Mouse (Mus musculus): ENCODE results near the gene Sbk1.

Sbk1 gene

DNA sequence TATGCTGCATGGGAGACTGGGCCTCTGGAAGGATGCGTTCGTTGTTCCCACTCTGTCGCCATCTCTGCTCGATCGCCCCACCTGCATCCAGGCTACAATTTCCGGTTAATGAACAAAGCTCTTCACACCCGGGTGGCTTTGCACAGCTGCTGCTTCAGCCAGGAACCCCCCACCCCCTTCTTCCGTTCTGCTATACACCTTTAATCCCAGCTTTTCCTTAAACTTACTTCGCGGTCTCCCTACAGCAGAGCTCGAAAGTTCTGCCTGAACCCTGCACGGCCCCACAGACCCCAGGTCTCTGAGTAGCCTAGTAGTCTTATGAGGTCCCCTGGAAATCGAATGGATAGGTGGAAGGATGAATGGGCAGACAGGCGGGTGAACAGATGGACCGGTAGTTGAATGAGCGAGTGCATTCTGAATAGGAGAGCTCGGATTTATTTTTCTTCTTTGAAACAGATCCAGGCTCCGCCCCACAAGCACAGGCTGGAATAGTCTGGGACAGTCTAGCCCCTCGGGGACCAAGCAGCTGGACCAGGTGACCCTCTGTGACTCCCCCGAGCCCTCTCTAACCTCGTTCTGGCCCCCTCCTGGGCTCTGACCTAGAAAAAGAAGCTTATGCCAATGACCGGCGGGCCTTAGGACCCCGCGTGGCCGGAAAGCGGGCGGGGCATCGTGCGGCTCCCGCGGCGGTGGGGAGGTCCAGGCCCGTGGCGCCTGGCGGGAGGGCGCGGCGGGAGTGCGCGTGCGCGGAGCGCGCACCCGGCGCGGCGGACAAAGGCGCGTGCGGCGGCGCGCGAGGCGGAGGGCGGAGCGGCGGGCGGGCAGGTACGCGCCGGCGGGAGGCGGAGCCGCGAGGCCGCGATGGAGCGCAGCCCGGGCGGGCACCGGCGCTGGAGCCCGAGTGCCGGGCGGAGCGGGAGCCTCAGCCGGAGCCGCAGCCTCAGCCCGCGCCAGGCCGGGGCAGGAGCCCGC, at the start of gene Sbk1:
Sbk1 (plus strand) TSS at position 908 of the 972 bp plus-strand sequence.
- DNase-seq, result peak; percentile 93 to 95

DNA sequence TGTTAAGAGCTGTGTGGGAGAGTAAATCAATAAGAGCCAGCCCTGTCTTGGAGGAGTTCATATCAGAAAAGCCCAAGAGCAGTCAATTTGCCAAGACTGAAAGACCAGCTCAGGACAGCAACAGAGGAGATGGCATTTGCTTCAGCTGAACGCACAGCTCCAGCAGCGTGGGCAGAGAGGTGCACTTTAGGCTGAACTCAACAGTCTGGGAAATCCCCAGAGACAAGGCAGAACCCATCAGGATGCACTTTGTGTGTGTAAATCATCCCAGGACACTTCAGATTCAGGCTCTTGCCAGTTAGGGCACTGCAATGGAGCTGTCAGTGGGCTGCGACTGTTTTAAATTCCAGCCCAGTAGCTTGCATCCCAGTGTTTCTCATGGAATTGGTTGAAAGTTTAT, 49.7 kb upstream of the Sbk1 start:
- no peak for DNase-seq

DNA sequence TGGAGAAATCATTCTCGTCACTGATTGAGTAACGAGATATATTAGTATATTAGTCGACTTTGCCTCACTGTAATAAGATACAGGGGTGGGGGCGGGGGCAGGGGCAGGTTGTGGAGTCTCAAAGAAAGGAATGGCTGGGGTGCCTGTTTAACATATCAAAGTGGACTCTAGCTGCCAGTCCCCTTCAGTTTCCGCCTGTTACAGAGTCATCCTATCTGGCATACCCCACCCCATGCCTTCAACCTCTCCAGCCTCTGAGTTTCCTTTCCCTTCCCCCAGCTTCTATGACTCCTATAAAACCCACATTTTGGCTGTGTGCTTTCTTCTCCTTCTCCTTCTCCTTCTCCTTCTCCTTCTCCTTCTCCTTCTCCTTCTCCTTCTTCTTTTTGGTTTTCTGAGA, 46.3 kb upstream of the Sbk1 start:
- no peak for DNase-seq

DNA sequence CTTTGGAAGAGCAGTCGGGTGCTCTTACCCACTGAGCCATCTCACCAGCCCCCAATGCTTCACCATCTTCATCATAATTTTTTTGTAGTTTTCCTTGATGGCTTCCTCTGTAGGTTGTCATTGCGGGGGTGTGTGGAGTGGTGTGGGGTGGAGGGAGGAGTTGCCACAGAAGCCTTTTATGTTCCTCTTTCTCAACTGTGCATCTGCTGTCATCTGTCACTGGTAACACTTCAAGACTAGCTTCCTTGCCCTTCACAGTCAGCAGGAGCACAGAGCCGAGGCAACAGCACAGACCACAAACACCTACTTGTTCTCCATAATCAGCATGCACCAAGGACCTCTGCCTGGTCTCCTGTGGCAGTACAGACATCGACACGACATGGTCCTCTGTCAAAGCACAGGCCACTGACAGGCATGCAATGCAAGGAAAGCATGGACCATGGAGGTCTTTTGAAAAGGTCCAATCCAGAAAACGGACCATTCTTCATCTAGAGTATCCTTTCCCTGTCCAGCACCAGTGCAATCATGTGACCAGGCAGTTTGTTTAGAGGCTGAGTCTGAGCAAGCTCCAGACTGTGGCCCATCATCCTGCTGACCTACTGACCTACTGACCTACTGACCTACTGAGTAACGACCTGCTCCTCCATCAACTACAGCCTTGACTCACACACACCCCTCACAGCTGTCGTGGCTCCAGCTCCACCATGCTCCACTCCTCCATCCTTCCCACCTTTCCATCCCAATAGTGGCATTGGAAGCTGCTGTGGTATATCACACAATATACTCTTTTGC, 41.9 kb upstream of the Sbk1 start:
- DNase-seq, result peak; percentile 59 to 63

DNA sequence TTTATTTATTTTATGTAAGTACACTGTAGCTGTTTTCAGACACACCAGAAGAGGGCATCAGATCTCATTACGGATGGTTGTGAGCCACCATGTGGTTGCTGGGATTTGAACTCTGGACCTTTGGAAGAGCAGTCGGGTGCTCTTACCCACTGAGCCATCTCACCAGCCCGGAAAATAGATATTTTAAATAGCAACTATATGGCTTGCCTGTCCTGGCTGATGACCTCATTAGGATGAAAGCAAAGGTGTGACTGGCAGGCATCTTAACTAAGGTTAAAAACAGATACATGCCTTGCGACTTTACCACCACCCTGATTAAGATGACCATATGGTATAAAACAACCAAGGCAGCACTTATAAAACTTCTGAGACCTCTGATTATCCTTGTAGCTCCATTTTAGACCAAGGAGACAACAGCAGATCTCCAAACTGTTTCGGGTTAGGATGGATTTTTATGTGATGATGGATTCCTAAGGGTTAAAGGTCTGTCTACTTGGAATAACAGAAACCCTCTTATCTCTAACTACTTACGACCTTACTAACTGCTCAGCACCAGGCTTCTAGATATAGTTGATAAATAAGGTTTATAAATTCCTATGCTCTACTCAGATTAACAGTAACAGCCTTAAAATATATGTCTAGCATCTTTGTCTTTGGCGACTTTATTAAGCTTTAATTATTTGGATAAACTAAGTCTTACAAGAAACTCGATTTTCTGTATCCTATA, 39.9 kb upstream of the Sbk1 start:
- DNase-seq, result no peak

DNA sequence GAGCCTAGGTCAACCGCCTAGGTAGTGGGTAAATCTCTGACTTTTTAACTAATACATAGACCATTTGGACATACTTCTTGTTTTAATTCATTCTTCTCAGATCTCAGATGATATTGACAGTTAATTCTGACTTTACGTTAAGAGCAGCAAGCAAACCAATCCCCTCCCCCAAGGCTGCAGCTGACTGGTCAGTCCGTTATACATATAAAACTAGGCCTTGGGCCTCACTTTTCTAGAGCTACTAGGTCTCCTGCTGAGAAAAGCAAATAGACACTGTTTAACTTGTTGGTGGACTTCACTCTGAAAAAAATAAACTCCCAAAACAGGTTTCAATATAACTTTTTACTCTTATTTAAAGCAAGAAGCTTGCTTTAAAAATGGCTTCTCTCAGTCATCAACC, 37.8 kb upstream of the Sbk1 start:
- DNase-seq, result no peak

DNA sequence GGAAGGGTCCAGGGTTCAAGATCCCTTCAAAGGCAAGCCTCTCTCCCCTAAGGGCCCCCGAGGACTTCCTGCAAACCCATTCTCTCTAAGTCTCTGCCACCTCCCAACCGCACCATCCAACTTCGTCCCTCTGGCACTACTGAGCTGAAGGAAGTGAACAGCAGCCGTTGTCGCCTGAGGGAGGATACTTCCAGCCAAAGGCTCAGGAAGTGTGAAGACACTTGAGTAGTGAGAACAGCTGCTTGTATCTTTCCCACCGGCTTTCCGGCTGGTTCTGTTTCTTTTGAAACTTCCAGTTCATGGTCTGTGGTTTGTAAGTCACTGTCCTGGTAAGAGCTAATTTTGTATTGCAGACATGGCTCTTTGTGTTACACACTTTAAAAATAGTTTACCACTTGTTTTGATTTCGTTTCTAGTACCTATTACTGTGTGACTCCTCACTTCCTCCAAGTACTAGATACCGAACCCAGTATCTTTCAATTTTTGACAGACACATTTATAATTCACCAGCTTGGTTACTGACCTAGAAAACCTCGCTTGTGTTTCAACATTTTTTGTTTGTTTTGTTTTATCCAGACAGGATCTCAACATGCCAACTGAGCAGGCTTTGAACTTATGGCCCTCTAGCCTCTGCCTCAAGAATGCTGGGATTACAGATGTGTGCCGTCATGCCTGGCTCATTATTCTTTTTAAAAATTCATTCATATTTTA, 36.2 kb upstream of the Sbk1 start:
- DNase-seq, result peak; percentile 22 to 25

DNA sequence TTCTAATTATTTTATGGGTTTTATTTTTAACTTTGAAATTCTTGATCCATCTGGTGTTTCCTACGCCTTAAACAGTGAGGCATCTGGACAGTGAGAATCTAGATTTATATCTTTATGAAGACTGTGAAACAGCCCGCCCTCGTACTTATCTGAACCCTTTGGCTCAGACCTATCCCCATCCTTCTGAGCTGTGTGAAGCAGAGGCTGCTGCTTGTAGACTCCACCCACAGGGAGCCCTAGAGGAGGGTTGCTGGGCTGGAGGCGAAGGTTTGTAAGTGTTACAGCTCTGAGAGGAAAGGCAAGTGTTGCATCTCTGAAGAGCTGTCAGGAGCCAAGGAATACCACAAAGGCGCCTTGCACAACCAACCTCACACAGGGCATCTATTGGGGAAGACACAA, 35.6 kb upstream of the Sbk1 start:
- no peak for DNase-seq

DNA sequence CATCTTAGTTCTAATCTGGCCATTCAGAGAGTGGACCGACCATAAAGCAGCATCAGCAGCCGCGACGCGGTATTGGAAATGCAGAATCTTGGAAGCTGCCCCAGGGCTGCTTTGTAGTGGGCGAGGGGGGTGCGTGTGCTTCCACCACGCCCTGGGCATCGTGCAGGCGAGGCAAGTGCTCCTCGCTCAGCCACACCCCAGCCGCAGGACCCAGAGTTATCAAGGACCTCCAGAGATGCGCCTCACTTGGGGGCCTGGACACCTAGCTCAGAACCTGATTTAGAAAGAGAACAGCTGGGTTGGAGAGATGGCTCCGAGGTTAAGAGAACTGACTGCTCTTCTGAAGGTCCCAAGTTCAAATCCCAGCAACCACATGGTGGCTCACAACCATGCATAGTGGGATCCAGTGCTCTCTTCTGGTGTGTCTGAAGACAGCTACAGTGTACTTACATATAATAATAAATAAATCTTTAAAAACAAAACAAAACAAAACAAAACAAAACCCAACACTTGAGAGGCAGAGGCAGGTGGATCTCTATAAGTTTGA, 31.5 kb upstream of the Sbk1 start:
- no peak for DNase-seq

DNA sequence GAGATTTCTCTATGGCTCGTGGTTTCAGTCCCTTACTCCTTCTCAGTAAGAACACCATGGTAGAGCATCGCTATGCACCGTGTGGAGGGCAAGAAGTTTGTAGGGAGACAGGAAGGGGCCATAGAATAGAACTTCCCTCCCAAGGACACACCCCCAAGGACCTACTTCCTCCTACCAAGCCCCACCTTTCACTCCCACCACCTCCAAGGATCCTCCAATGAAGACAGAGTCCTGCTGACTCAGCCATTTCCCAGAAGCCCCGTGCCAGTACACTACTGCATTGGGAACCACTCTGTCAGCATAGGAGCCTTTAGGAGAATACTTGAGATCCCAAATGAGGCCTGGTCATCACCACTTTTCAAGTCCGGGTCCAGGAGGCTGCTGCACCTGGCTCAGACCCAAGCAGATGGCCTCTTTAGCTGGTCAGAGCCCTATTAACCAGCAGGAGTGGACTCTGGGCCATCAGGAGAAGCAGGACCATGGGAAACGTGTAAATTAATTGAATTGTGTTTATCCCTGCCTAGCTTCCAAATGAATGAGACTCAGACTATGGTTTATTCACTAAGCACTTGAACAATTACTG, 28.2 kb upstream of the Sbk1 start:
- DNase-seq, result no peak

DNA sequence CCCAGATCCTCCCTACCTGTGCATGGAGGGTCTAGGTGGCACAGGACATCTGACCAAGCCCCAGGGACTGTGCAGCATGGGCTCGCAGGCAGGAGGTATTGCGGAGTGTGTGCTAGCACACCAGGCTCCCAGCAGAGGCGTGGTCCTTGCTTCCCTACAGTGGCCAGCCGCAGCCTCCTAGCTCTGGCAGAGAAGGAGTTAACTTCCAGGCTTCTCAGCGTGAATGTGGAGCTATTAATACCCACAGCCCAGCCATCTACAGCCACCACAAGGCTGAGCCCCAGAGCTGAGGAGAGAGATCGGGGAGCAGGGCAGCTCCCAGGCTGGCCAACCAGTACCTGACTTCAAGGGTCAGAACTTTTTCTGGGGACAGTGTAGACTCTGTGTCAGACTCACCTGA, 24.3 kb upstream of the Sbk1 start:
- DNase-seq, result no peak

DNA sequence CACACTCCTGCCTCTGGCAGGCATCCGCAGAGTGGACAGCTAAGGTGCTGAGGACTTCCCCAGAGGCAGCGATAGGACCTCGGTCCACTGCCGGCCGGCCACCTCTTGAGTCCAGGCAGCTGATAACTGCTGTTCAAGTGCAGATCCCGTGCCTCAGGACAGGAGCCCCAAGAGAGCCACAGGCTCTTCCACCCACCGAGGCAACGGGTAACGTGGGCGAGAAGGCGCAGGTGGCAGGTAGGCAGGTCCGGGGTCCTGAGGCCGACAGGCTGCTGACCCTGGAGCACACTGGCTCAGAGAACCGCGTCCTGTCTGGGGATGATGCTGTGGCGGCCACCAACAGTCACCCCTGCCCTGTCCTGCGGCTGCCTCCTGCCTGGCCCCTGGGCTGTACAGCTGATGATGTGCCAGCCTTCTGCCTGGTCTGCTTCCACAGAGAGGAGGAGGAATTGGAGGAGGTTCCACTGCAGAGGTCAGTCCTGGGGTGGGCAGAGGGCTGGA, 23.7 kb upstream of the Sbk1 start:
- DNase-seq, result no peak

DNA sequence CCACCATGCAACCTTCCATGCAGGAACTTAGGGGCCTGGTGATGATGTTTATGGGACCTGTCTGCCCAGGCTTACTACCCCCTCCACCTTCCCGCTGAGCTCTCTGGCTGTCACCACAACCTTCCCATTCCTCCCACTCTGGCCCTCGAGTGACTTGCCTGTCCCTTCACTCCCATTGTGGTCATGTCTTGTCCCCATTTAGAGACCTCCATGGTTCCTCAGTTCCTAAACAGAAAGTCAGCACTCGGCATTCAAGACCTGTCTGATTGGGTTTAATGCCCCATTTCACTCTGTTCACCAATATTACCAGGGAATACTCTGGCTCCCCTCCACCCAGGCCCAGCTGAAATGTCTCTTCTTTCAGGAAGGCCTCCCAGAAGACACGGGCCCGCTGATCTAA, 23.3 kb upstream of the Sbk1 start:
- DNase-seq, result no peak

DNA sequence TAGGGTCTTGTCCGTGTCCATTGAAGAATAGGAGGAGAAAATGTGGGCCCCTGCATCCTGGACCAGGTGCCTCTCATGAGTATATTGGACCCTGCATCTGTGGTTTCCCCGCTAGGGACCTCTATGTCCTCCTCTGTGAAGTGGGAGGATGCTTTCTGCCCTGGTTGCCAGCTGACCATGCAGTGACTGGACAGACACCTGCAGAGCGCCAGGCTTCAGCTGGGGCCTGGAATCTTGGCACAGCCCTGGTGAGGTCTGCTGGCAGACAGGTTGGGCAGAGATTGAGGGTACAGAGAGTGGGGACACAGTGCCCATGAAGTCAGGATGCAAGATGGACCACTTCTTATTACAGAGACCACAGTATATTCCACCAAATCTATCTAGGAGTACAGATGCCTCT, 22.4 kb upstream of the Sbk1 start:
- no peak for DNase-seq

DNA sequence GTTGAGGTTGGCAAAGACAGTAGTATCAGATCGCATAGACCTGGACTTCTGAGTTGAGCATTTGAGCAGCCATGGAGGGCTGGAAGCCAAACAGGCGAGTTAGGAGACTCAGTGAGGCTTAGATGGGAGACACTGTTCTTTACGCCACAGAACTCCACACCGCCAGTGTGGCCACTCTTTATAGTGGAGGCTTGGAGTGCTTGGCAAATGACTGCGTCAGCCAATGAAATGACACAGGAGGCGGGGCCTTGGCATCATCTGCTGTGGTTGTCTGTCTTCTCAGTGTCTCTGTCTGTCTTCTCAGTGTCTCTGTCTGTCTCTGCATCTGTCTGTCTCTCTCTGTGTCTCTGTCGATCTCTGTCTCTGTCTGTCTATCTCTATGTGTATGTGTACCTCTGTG, 21.9 kb upstream of the Sbk1 start:
- DNase-seq, result no peak

DNA sequence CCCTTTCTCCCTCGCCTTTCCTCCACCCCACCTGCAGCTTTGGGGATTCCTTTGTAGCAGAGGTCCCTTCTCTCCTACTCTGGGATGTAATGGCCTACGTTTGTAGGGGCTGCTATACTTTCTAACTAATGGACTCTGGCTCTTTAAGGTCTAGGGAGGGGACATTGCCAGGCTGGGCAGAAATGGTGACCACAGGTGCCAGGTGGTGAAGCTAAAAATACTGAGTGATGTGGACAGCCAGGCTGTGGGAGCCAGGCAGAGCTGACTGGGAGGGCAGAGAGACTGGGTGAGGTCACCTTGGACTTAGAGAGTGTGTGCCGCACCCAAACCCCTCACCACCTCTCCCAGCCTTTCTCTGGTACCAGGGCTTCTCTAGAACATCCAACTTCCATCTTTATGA, 20.7 kb upstream of the Sbk1 start:
- no peak for DNase-seq

DNA sequence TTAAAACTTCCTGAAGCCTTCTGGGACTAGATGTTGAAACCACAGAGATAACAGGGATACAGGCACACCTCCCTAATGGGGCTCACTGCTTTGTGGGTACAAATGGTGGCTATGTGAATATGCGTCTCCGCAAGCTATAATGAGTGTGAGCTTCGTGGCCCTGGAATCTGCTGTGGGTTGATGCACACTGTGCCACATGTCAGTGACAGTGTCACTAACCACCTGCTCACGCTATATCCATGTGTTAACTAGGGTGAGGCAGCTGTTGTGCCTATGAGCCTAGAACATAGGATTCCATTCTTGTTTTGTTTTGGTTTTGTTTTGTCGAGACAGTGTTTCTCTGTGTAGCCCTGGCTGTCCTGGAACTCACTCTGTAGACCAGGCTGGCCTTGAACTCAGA, 20.2 kb upstream of the Sbk1 start:
- DNase-seq, result no peak

DNA sequence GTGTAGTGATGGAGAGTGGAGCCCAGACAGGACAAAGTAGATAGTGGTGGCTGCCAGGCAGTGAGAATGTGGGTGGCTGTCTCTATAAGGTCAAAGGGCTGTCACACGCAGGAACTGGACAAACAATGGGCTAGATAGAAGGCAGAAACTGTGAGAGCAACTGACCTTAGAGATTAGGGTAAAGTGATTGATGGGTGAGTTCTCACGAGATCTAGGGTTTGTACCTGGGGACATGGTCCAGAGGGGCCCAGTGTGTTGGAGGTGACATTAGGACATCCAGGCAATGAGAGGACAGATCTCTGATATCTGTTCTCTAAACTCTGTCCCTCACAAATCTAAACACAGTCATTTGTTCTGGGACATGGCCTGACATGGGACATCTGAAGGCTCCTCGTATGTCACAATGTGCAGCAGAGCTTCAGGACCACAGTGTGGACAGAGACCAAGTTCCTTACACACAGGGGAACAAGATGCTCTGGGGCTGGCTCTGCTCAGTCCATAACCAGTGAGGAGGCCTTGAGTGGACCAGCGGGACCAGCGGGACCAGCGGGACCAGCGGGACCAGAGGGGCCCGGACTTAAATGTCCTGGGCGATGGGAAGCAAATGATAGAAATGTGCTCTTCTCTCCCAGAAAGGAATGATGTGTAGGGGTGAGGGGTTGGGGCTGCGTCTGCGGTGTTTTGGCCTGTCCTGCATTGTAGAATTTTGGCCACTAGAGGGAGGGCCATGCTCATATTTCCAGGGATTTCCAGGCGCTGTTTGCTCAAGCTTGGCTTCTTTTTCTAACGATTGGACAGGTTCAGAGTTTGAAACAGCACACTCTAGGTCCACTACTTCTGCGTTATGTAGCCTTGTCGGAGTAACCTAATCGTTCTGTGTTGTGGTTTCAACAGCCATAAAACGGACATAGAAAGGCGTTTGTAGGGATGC, 11.9 kb upstream of the Sbk1 start:
- peak; percentile 79 to 82 for DNase-seq

DNA sequence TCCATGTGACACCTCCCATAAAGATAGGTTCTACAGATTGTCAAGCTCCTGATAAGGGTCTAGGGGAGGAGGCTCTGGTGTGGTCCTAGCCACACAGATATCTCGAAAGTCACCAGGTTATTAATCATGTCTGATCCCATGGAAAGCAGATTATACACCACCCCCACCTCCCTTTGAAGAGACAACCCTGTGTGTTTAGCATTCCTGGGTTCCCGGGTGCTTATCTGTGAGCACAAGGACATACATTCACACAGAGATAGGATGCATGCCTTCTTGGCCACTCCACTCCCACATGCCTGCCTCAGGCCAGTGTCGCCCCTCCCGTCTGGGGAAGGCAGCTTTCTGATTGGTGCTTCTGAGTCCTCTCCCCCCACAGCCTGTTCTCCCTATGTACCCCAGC, 10.6 kb upstream of the Sbk1 start:
- DNase-seq, result no peak

DNA sequence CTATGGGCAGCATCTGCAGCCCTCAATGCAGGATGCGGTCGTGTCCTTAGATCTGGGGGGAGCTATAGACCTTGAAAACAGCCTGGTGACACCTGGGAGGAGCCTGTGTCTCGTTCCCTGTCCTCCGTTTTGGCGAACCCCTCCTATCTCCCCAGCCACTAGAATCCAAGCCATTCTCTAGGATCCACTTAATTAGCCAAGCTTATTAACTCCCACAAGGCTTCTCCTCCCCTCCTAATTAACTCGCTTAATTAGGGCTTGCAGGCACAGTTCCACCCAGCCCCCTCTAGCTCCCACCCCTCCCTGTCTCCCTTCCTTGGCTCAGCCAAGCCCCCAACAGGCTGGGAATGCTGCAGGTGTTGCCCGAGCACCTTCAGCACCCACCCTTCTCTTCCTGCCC, 8.5 kb upstream of the Sbk1 start:
- DNase-seq, result no peak

DNA sequence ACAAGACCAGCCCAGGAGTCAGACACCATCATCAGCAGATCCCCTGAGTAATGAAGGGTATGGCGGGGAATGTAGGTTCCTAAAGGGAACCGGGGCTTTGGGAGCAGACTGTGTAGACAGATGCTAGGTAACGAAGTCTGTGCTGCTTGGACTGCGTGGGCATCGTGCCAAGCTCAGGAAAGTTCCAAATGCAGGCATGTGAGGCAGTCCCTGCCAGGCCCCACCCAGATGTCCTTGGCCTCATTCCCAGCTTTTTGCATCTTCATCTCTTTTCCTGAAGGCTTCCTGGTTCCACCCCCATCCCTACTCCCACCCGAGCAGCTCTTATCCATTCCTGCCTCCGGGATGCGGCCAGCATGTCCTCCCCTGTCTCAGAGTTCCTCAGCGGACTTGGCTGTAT, 6.5 kb upstream of the Sbk1 start:
- DNase-seq, result no peak
